Mouse (Mus musculus) embryonic stem cell, embryonic (primary cell): ENCODE measurements around the gene Fhl2.

Experiments used
- CTCF ChIA-PET, 4 experiments: fragments of 300-600 bp in 2 of 4; fragments of 350-600 bp in 2 of 4; sonication (Branson Sonifier 250); formaldehyde crosslinking; loops; one replicate each; lab custom pipeline; 2022; ENCODE audit warnings: inconsistent platforms in 2 of 4; lab: Charles Lee
- POLR2A ChIA-PET, 4 experiments: fragments of 300-600 bp in 2 of 4; fragments of 350-600 bp in 2 of 4; sonication (Branson Sonifier 250); formaldehyde crosslinking; loops; one replicate each; lab custom pipeline; 2022; ENCODE audit warnings: antibody characterized with exemption in 4 of 4, inconsistent platforms in 1 of 4; lab: Charles Lee

The Fhl2 gene

DNA sequence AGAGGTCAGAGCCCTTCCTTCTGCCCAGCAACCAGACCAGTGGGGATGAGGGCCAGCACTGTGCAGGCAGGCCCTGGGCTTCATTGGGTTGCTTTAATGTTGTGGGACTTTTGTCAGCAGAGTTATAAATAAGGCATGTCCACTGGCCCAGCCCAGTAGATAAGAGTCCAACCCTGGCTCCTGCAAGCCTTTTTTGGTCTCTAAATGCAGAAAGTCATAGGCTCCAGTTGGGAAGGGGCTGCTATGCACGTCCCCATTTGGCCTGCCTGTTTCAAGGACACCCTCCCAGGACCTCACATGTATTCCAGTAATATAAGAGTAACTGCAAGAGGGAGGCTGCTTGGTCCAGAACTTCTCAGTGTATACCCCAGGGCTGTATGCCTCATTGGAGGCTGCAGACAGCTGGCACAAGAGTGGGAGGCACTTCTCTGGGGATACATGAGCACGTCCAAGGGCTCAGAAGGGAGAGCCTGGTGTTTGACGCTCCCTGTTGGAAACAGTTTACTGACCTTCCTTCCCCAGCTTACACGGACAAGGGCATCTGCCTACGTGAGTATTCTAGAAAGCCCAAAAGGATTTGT lies at the start of gene Fhl2:
Fhl2 (minus strand) TSS at position 324 of the 581 bp plus-strand sequence.
- CTCF ChIA-PET = no interaction called here
- POLR2A ChIA-PET = interaction anchor here in 2 of 4 experiments (1.2 to 1.7 kb wide), 2 partner anchors 11 to 29 kb away, joined by 3 to 8 read pairs; no protein-coding TSS in a partner anchor

- CTCF ChIA-PET = no interaction called here
Observed at GRCm38 (mm10) chr1:43245014-43245413, 48.2 kb upstream of the Fhl2 start.

GRCm38 (mm10) chr1:43241208-43241607 lies 44.4 kb upstream of the Fhl2 start:
- CTCF ChIA-PET = no interaction called here
- POLR2A ChIA-PET = no interaction called here

More at GRCm38 (mm10) chr1:43245014-43245413, 48.2 kb upstream of the Fhl2 start:
- POLR2A ChIA-PET = no interaction called here

- POLR2A ChIA-PET = no interaction called here
- CTCF ChIA-PET = no interaction called here
Observed at GRCm38 (mm10) chr1:43239796-43240313, 43.1 kb upstream of the Fhl2 start.

- POLR2A ChIA-PET = no interaction called here
- CTCF ChIA-PET = no interaction called here
Observed at GRCm38 (mm10) chr1:43238471-43238870, 41.7 kb upstream of the Fhl2 start.

DNA sequence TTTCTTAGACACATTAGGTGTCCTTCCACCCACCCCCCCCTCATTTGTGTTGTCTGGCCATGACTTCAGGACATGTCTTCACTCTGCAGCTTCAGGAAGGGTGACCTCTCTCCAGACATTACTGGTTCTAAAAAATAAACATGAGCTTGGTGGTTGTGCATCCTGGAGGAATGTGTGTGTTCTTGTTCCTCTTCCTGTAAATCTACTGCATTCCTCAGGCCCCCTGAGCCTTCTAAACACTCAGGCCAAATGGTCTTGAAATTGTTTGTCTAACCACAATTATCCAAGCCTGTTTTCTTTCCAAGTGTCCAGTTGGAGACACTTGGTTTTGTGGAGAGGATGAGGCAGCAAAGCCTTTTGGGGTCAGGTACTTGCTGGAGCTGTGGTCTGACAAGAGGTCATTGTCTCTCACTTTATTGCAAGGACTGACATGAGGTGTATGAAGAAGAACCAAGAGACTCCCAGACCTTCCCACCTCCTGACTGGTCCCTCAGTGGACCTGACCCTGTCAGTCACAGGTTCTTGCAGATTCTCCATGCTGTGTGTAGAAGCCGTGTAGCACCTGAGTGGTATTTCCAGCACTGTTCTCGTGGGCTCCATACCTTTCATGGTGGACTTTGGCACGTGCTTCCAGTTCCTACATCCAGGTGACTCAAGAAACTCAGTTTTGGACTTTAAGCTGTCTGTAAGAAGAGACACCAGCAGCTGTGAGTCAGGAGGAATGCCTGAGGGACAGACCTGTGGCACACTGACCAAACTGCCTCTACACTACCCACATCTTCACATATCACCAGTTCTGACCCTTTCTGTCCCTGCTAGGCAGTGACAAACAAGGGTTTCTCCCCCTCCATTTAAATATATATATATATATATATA lies 40.8 kb upstream of the Fhl2 start:
- CTCF ChIA-PET = interaction anchor here in 1 of 4 experiments (0.6 kb wide), 1 partner anchor 18 kb away, joined by 3 read pairs; no protein-coding TSS in a partner anchor
- POLR2A ChIA-PET = no interaction called here

- CTCF ChIA-PET = no interaction called here
- POLR2A ChIA-PET = interaction anchor here in 2 of 4 experiments (1.2 to 2.0 kb wide), 3 partner anchors 9 to 11 kb away, joined by 4 to 5 read pairs (median 4); no protein-coding TSS in a partner anchor
Observed at GRCm38 (mm10) chr1:43225531-43226151, 28.9 kb upstream of the Fhl2 start.

GRCm38 (mm10) chr1:43224943-43225342 lies 28.2 kb upstream of the Fhl2 start:
- CTCF ChIA-PET = no interaction called here

DNA sequence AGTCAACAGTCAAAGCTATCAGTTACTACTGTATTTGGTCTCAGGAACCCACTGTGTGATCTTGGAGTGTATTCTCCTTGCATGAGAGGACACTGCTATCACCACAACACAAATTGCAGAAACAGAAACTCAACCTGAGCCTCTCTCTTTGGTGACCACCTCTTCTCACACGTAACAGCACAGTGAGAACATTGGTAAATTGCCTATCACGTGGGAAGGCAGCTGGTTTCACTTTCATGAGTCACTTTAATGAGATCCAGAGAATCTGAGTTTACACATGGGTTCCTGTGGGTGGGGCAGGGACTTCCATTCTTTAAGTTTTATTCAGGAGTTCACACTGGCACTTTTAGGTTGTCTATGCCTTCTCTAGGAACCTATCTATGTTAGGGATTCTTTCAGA lies 27.4 kb upstream of the Fhl2 start:
- CTCF ChIA-PET = no interaction called here
- POLR2A ChIA-PET = interaction anchor here in 1 of 4 experiments (2.0 kb wide), 1 partner anchor 9 kb away, joined by 4 read pairs; no protein-coding TSS in a partner anchor

More at GRCm38 (mm10) chr1:43224943-43225342, 28.2 kb upstream of the Fhl2 start:
- POLR2A ChIA-PET = interaction anchor here in 2 of 4 experiments (1.2 to 2.0 kb wide), 3 partner anchors 9 to 10 kb away, joined by 4 to 5 read pairs (median 4); no protein-coding TSS in a partner anchor

- CTCF ChIA-PET = no interaction called here
Observed at GRCm38 (mm10) chr1:43223097-43223496, 26.3 kb upstream of the Fhl2 start.

GRCm38 (mm10) chr1:43218016-43218680 lies 21.4 kb upstream of the Fhl2 start:
- POLR2A ChIA-PET = no interaction called here
- CTCF ChIA-PET = interaction anchor here in 1 of 4 experiments (0.6 kb wide), 1 partner anchor 43 kb away, joined by 3 read pairs; no protein-coding TSS in a partner anchor

More at GRCm38 (mm10) chr1:43223097-43223496, 26.3 kb upstream of the Fhl2 start:
- POLR2A ChIA-PET = no interaction called here

GRCm38 (mm10) chr1:43215601-43216000 lies 18.8 kb upstream of the Fhl2 start:
- ChIA-PET POLR2A (interaction anchor here in 1 of 4 experiments (1.4 kb wide), 1 partner anchor 10 kb away, joined by 4 read pairs; no protein-coding TSS in a partner anchor), CTCF (interaction anchor here in 1 of 4 experiments (0.6 kb wide), 1 partner anchor 76 kb away, joined by 3 read pairs; no protein-coding TSS in a partner anchor)

- ChIA-PET CTCF (no interaction called here), POLR2A (no interaction called here)
Observed at GRCm38 (mm10) chr1:43211274-43211673, 14.5 kb upstream of the Fhl2 start.

DNA sequence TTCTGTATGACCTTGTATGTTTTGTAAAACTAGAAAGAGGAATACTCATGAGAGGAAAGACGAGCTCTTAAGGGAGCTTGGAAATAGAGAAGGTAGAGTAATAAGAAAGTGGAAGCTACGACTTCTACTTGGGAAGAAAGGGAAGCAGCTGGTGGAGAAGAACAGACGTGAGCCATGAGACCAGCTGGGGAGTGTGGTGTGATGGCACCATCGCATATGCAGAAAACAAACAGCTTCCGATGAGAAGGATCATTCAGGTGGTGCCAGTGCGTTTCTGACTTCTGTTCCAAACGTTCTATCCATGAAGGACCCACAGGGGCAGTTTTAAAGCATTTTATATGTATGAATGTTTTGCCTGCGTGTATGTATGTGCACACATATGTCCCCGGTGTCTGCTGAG lies 13.5 kb upstream of the Fhl2 start:
- POLR2A ChIA-PET = no interaction called here
- CTCF ChIA-PET = no interaction called here

DNA sequence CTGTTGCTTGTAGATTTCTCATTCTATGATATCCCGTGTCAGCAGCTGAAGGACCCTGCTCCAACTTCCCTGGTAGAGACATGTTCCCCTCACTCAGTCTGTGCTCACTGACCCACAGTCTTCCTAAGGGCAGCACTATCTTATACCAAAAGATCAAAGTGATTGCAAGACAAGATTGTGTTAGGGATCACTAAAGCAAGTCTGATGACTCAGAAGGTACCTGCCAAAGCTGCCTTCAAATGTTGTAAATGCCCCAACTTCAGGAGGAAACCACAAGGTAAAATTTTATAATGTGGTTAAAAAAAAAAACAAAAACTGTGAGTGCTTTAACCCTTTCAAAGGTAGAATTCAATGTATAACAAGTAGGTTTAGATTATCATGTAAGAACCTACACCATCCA lies 10.4 kb upstream of the Fhl2 start:
- POLR2A ChIA-PET = no interaction called here

GRCm38 (mm10) chr1:43203282-43203681 lies 6.5 kb upstream of the Fhl2 start:
- POLR2A ChIA-PET = interaction anchor here in 2 of 4 experiments (0.9 to 2.6 kb wide), 3 partner anchors 16 to 39 kb away, joined by 3 to 10 read pairs (median 4); no protein-coding TSS in a partner anchor
- CTCF ChIA-PET = interaction anchor here in 1 of 4 experiments (0.7 kb wide), 1 partner anchor 64 kb away, joined by 3 read pairs; no protein-coding TSS in a partner anchor

More for the DNA sequence above, 10.4 kb upstream of the Fhl2 start:
- CTCF ChIA-PET = no interaction called here

GRCm38 (mm10) chr1:43202226-43202625 lies 5.4 kb upstream of the Fhl2 start:
- POLR2A ChIA-PET = interaction anchor here in 1 of 4 experiments (0.9 to 2.6 kb wide), 2 partner anchors 15 to 16 kb away, joined by 3 to 10 read pairs; no protein-coding TSS in a partner anchor
- CTCF ChIA-PET = no interaction called here

DNA sequence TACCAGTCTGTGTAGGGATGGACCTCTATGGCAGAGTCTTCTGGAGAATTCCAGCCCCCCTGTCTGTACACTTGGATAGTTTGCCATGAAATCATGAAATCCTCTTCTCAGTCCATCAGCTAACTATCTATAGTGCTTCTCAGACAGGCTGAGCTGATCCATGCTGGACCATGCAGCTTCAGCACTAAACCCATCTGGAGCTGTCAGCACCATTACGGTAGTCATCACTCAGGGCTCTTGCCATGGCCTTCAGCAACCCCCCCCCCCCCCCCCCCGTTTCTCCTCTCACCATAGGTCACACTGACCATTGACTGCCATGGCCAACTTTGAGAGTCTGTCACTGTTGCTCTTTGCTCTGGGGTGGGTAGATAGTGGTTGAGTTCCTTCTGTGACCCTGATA lies 5.0 kb upstream of the Fhl2 start:
- POLR2A ChIA-PET = interaction anchor here in 1 of 4 experiments (2.6 kb wide), 1 partner anchor 16 kb away, joined by 10 read pairs; no protein-coding TSS in a partner anchor
- CTCF ChIA-PET = no interaction called here
